Mouse (Mus musculus) embryonic fibroblast, embryonic 13.5 days (primary cell): ENCODE measurements around the gene Krtap24-1.

Experiments used
- CTCF ChIP-seq: IDR thresholded peaks from 2 replicates; pipeline ENCODE4 v1.5.1; 2011; ENCODE audit warnings: mild to moderate bottlenecking, control low read depth, low read length, moderate library complexity, borderline replicate concordance; ENCODE audit not compliant: insufficient read depth
- POLR2A ChIP-seq: IDR thresholded peaks from 2 replicates; pipeline ENCODE4 v1.6.1; 2011; ENCODE audit warnings: low read depth, mild to moderate bottlenecking, control low read depth, low read length, moderate library complexity

GRCm38 (mm10) chr16:88599504-88600237 is 12.4 kb downstream of the Krtap24-1 start:
- no peak for TF ChIP-seq CTCF
- no peak for TF ChIP-seq POLR2A
